In the genomic region with DNA sequence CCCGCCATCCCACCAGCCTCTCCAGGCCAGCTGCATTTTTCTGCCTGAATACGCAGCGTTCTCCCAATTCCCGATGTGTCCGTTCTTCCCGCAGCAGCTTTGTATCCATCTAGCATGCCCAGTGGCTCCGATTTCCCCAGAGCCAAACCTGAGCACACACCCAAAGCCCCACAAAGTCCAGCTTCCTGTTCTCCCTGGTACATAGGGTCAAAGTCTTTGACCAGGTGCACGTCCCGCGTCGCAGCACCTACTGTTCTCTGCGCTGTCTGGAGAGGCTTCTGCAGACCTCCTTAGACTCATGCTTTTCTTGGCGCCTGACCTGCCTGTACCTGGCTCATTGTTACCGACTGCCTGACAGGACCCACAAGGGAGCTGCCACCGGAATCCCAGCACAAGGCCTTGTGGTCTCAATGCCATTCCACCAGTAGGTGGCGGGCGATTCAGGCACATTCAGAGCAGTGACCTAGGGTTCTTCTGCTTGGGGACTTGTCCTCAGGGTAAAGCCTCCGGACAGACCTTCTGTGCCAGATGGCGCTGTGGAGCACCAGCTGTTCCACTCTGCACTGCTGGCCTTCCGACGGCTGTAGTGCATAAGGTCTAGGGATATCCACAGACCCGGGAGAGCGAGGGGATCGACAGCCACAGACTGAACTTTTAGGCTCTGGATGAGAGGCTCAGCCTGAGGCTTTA, we compare ENCODE assay signal across 8 mouse cellular contexts. TPM values are rescaled to one million over a fixed set of nuclear protein-coding genes. Genes with fewer than 3 reads are reported as not detected.
DNase-seq lines count a peak whose midpoint lies in the region; ATAC-seq lines count a peak whose summit lies in the region.

No protein-coding gene starts in this region.

- H3K4me2 ChIP-seq in hindbrain, embryonic 14.5 days (replicated peaks) = peak overlapping the region; percentile 10; the same call in 1 of the 2 replicates

- H3K36me3 ChIP-seq in hindbrain, embryonic 14.5 days (replicated peaks; ENCODE audit: control insufficient read depth, insufficient read depth) = peaks cover 20% of the 10 kb centered on the region

- H3K9me3 ChIP-seq in hindbrain, embryonic 14.5 days (ENCODE audit: control insufficient read depth, low read length) = no peaks in the 10 kb centered on the region

- peak overlapping the region; percentile 41; the same call in 1 of the 2 replicates for H3K27ac ChIP-seq in hindbrain, embryonic 14.5 days

- WGBS in hindbrain, embryonic 14.5 days = 14% methylated on average over 24 of the region's 24 CpGs

- H3K9ac ChIP-seq in hindbrain, embryonic 14.5 days = 0 out of 2 replicates have a peak overlapping the region, but pooled peaks have one; percentile 26

- peak; percentile 98 for DNase-seq in R1 (ENCODE audit: low read depth, low spot score)
- peak; percentile 93 to 95 for DNase-seq in cerebellum, postnatal 14 days
- peak; percentile 71 to 84 for DNase-seq in frontal cortex, postnatal 25 days (ENCODE audit: low spot score in 2 of 2)
- DNase-seq in hindbrain, embryonic 14.5 days (ENCODE audit: low spot score) = peak; percentile 82
- peak; percentile 50 to 87 for DNase-seq in layer of hippocampus, postnatal 25 days (ENCODE audit: extremely low spot score in 1 of 2, low spot score in 1 of 2)
- peak; percentile 96 for DNase-seq in lung, postnatal 14 days
- DNase-seq in retina, adult 2 months (ENCODE audit: low read depth, low spot score) = peak; percentile 88
- DNase-seq in thymus, postnatal 25 days = peak; percentile 92

- 0 out of 2 replicates have a peak, but pooled peaks cover 2% of the 10 kb centered on the region for H3K4me1 ChIP-seq in hindbrain, embryonic 14.5 days (replicated peaks; ENCODE audit: control insufficient read depth, insufficient read depth, low read length)

- no peaks in the 10 kb centered on the region for H3K27me3 ChIP-seq in hindbrain, embryonic 14.5 days (ENCODE audit: control insufficient read depth, insufficient read depth, low read length)

- ATAC-seq in hindbrain, embryonic 14.5 days (ENCODE audit: low FRiP score) = peak; percentile 79

- H3K4me3 ChIP-seq in hindbrain, embryonic 14.5 days (replicated peaks; ENCODE audit: low read length) = no peak overlapping the region

RNA-seq across cellular contexts. Expression of gene Tob2, which starts 27.3 kb away (rescaled TPM):
- polyA plus RNA-seq in hindbrain, embryonic 14.5 days (2014; fragmentation: Nextera tagmentation; extraction: Ambion mirVana) = 13.4 and 14.9 TPM in 2 replicates
- 10 to 100 TPM; 27.7 to 34.1 TPM for total RNA-seq in layer of hippocampus, postnatal 25 days (2021)

RNA-seq across cellular contexts. Expression of gene Tef, which starts 29.1 kb away (rescaled TPM):
- polyA plus RNA-seq in hindbrain, embryonic 14.5 days (2014; fragmentation: Nextera tagmentation; extraction: Ambion mirVana) = 16.8 and 18.7 TPM in 2 replicates
- total RNA-seq in layer of hippocampus, postnatal 25 days (2021) = 100 to 1,000 TPM; 237 to 266 TPM

RNA-seq across cellular contexts. Expression of gene Phf5a, which starts 40.4 kb away (rescaled TPM):
- polyA plus RNA-seq in hindbrain, embryonic 14.5 days (2014; fragmentation: Nextera tagmentation; extraction: Ambion mirVana) = 117 and 130 TPM in 2 replicates
- total RNA-seq in layer of hippocampus, postnatal 25 days (2021) = 10 to 100 TPM; 32.6 to 40.0 TPM

RNA-seq across cellular contexts. Expression of gene Aco2, which starts 40.8 kb away (rescaled TPM):
- 252 and 281 TPM in 2 replicates for polyA plus RNA-seq in hindbrain, embryonic 14.5 days (2014; fragmentation: Nextera tagmentation; extraction: Ambion mirVana)
- total RNA-seq in layer of hippocampus, postnatal 25 days (2021) = 100 to 1,000 TPM; 475 to 495 TPM
